Mouse (Mus musculus) limb, embryonic 15.5 days (tissue): ENCODE data around the gene Dad1. TPM values are rescaled to one million over a fixed set of nuclear protein-coding genes. Genes with fewer than 3 reads are reported as not detected.

ENCODE experiments used
- ATAC-seq: fragments of 200-750 bp; cut with Nextera tagmentation; 2 replicates; pipeline ENCODE4 v1.8.0; 2017; ENCODE audit warnings: low read depth, moderate TSS enrichment; ENCODE audit not compliant: insufficient number of reproducible peaks, low FRiP score, low TSS enrichment
- H3K27ac ChIP-seq: fragments of 300-500 bp; sonication (generic); 2 replicates; pipeline ENCODE4 v1.5.1; 2015; ENCODE audit warnings: moderate library complexity, mild to moderate bottlenecking, inconsistent platforms
- H3K27me3 ChIP-seq: fragments of 300-500 bp; sonication (generic); 2 replicates; pipeline ENCODE4 v1.6.1; 2015; ENCODE audit warnings: inconsistent platforms
- H3K36me3 ChIP-seq: fragments of 300-500 bp; sonication (generic); 2 replicates; pipeline ENCODE4 v1.6.1; 2015; ENCODE audit warnings: inconsistent platforms
- H3K4me1 ChIP-seq: fragments of 300-500 bp; sonication (generic); 2 replicates; pipeline ENCODE4 v1.6.1; 2015; ENCODE audit warnings: inconsistent platforms
- H3K4me2 ChIP-seq: fragments of 300-500 bp; sonication (generic); 2 replicates; pipeline ENCODE4 v1.6.1; 2015; ENCODE audit warnings: mild to moderate bottlenecking, inconsistent platforms
- H3K4me3 ChIP-seq: fragments of 300-500 bp; sonication (generic); 2 replicates; pipeline ENCODE4 v1.5.1; 2015; ENCODE audit warnings: mild to moderate bottlenecking, inconsistent platforms
- H3K9ac ChIP-seq: fragments of 300-500 bp; sonication (generic); 2 replicates; pipeline ENCODE4 v1.6.1; 2015; ENCODE audit warnings: inconsistent platforms
- H3K9me3 ChIP-seq: fragments of 300-500 bp; sonication (generic); 2 replicates; pipeline ENCODE4 v1.6.1; 2016; ENCODE audit warnings: inconsistent platforms
- WGBS: fragments of 180-500 bp; shearing (Covaris S2); methylation state at CpG from one replicate; pipeline ENCODE4 v1.1.7; 2015; 5-methylcytosine and 5-hydroxymethylcytosine counted together
- polyA plus RNA-seq: library from polyadenylated mRNA; unstranded; fragments of >200 nt; fragmentation: Nextera tagmentation; extraction: Ambion mirVana; gene quantifications from 2 replicates; pipeline ENCODE4 v1.2.1, GENCODE M21; 2015

Gene Dad1
- 384 and 403 TPM in 2 replicates for polyA plus RNA-seq

- Histone ChIP-seq H3K36me3 (no peaks in the 10 kb centered on the region; the same call in 1 of the 2 replicates), H3K27ac (peak within 1 kb of the TSS; percentile 85), H3K4me2 (peak within 1 kb of the TSS; percentile 68), H3K4me3 (peak within 1 kb of the TSS; percentile 79), H3K4me1 (peaks cover 39% of the 10 kb centered on the region), H3K9me3 (no peaks in the 10 kb centered on the region), H3K9ac (peak within 1 kb of the TSS; percentile 69), H3K27me3 (no peaks in the 10 kb centered on the region)
- ATAC-seq = peak; percentile 100
- under 1% methylated on average over 39 of the region's 39 CpGs for WGBS
These were observed at the start of gene Dad1, which contains the start of gene Abhd4 for GRCm38 (mm10) chr14:54253741-54254291. TSS of gene Dad1 (minus strand) at chr14:54254104. TSS of gene Abhd4 (plus strand) at chr14:54254188.

- ATAC-seq = no peak
These were observed 46.8 kb upstream of the Dad1 start for GRCm38 (mm10) chr14:54300676-54301075.

GRCm38 (mm10) chr14:54300136-54300535 lies 46.2 kb upstream of the Dad1 start:
- Histone ChIP-seq H3K9ac (no peak overlapping the region), H3K4me3 (no peak overlapping the region), H3K4me1 (no peaks in the 10 kb centered on the region), H3K4me2 (no peak overlapping the region), H3K9me3 (no peaks in the 10 kb centered on the region), H3K27ac (no peak overlapping the region), H3K27me3 (no peaks in the 10 kb centered on the region), H3K36me3 (no peaks in the 10 kb centered on the region)
- WGBS = 83% methylated on average over 5 of the region's 5 CpGs
- no peak for ATAC-seq

More at GRCm38 (mm10) chr14:54300676-54301075, 46.8 kb upstream of the Dad1 start:
- H3K4me1 ChIP-seq = no peaks in the 10 kb centered on the region
- H3K4me3 ChIP-seq = no peak overlapping the region
- H3K27ac ChIP-seq = no peak overlapping the region
- H3K36me3 ChIP-seq = no peaks in the 10 kb centered on the region
- H3K9ac ChIP-seq = no peak overlapping the region
- no peak overlapping the region for H3K4me2 ChIP-seq
- H3K9me3 ChIP-seq = no peaks in the 10 kb centered on the region
- no peaks in the 10 kb centered on the region for H3K27me3 ChIP-seq
- WGBS = 88% methylated on average over 3 of the region's 3 CpGs

- no peak for ATAC-seq
- 79% methylated on average over 1 of the region's 1 CpGs for WGBS
- Histone ChIP-seq H3K27ac (no peak within 1 kb of the TSS), H3K9ac (no peak within 1 kb of the TSS), H3K27me3 (no peaks in the 10 kb centered on the region), H3K4me1 (no peaks in the 10 kb centered on the region), H3K4me2 (no peak within 1 kb of the TSS), H3K9me3 (no peaks in the 10 kb centered on the region), H3K4me3 (no peak within 1 kb of the TSS), H3K36me3 (no peaks in the 10 kb centered on the region)
These were observed 30.9 kb upstream of the Dad1 start, which contains the start of gene Olfr49 for GRCm38 (mm10) chr14:54284839-54285238. TSS of gene Olfr49 (minus strand) at chr14:54284939.

- 78% methylated on average over 2 of the region's 2 CpGs for WGBS
- no peaks in the 10 kb centered on the region for H3K4me1 ChIP-seq
- no peak overlapping the region for H3K4me2 ChIP-seq
These were observed 22.5 kb upstream of the Dad1 start for GRCm38 (mm10) chr14:54276446-54276845.

GRCm38 (mm10) chr14:54272696-54273095 lies 18.8 kb upstream of the Dad1 start:
- no peak overlapping the region for H3K9ac ChIP-seq
- peaks cover 18% of the 10 kb centered on the region for H3K36me3 ChIP-seq
- no peak overlapping the region for H3K27ac ChIP-seq
- no peaks in the 10 kb centered on the region for H3K27me3 ChIP-seq
- 92% methylated on average over 3 of the region's 3 CpGs for WGBS
- no peak for ATAC-seq
- no peaks in the 10 kb centered on the region for H3K9me3 ChIP-seq
- H3K4me3 ChIP-seq = no peak overlapping the region
- no peak overlapping the region for H3K4me2 ChIP-seq
- no peaks in the 10 kb centered on the region for H3K4me1 ChIP-seq

More at GRCm38 (mm10) chr14:54276446-54276845, 22.5 kb upstream of the Dad1 start:
- Histone ChIP-seq H3K36me3 (no peaks in the 10 kb centered on the region), H3K27me3 (no peaks in the 10 kb centered on the region), H3K27ac (no peak overlapping the region), H3K4me3 (no peak overlapping the region), H3K9me3 (no peaks in the 10 kb centered on the region), H3K9ac (no peak overlapping the region)
- no peak for ATAC-seq

- no peak for ATAC-seq
- peaks cover 24% of the 10 kb centered on the region for H3K36me3 ChIP-seq
- no peak overlapping the region for H3K4me3 ChIP-seq
- no peak overlapping the region for H3K27ac ChIP-seq
- 82% methylated on average over 3 of the region's 3 CpGs for WGBS
- H3K27me3 ChIP-seq = no peaks in the 10 kb centered on the region
- no peak overlapping the region for H3K4me2 ChIP-seq
- H3K9ac ChIP-seq = no peak overlapping the region
- no peaks in the 10 kb centered on the region for H3K9me3 ChIP-seq
- no peaks in the 10 kb centered on the region for H3K4me1 ChIP-seq
These were observed 18.2 kb upstream of the Dad1 start for GRCm38 (mm10) chr14:54271976-54272606.

- H3K4me2 ChIP-seq = no peak overlapping the region
- H3K4me3 ChIP-seq = no peak overlapping the region
- no peaks in the 10 kb centered on the region for H3K4me1 ChIP-seq
- no peaks in the 10 kb centered on the region for H3K9me3 ChIP-seq
- no peaks in the 10 kb centered on the region for H3K27me3 ChIP-seq
- peaks cover 34% of the 10 kb centered on the region for H3K36me3 ChIP-seq
- H3K9ac ChIP-seq = no peak overlapping the region
- WGBS = 86% methylated on average over 3 of the region's 3 CpGs
- no peak for ATAC-seq
- no peak overlapping the region for H3K27ac ChIP-seq
These were observed 16.5 kb upstream of the Dad1 start for GRCm38 (mm10) chr14:54270413-54270812.

GRCm38 (mm10) chr14:54269566-54269965 lies 15.7 kb upstream of the Dad1 start:
- peaks cover 41% of the 10 kb centered on the region for H3K36me3 ChIP-seq
- H3K4me3 ChIP-seq = no peak overlapping the region
- no peak overlapping the region for H3K9ac ChIP-seq
- WGBS = 85% methylated on average over 3 of the region's 3 CpGs
- no peaks in the 10 kb centered on the region for H3K4me1 ChIP-seq
- H3K27me3 ChIP-seq = no peaks in the 10 kb centered on the region
- no peaks in the 10 kb centered on the region for H3K9me3 ChIP-seq
- no peak for ATAC-seq
- H3K27ac ChIP-seq = no peak overlapping the region
- no peak overlapping the region for H3K4me2 ChIP-seq

- no peak overlapping the region for H3K27ac ChIP-seq
- no peaks in the 10 kb centered on the region for H3K27me3 ChIP-seq
- 94% methylated on average over 10 of the region's 10 CpGs for WGBS
- no peaks in the 10 kb centered on the region for H3K4me1 ChIP-seq
- no peak overlapping the region for H3K4me3 ChIP-seq
- no peaks in the 10 kb centered on the region for H3K9me3 ChIP-seq
- no peak overlapping the region for H3K4me2 ChIP-seq
- ATAC-seq = 0 out of 2 replicates have a peak, but pooled peaks have one; percentile 47
- H3K9ac ChIP-seq = no peak overlapping the region
- peaks cover 53% of the 10 kb centered on the region for H3K36me3 ChIP-seq
These were observed 14.1 kb upstream of the Dad1 start for GRCm38 (mm10) chr14:54267966-54268365.

- WGBS = 80% methylated on average over 6 of the region's 6 CpGs
- no peak for ATAC-seq
- Histone ChIP-seq H3K9me3 (no peaks in the 10 kb centered on the region), H3K4me1 (no peaks in the 10 kb centered on the region), H3K9ac (no peak overlapping the region), H3K4me2 (no peak overlapping the region), H3K4me3 (no peak overlapping the region), H3K27ac (no peak overlapping the region), H3K27me3 (no peaks in the 10 kb centered on the region), H3K36me3 (peaks cover 60% of the 10 kb centered on the region)
These were observed 12.0 kb upstream of the Dad1 start for GRCm38 (mm10) chr14:54265951-54266350.

GRCm38 (mm10) chr14:54265093-54265492 lies 11.2 kb upstream of the Dad1 start:
- no peaks in the 10 kb centered on the region for H3K27me3 ChIP-seq
- no peak overlapping the region for H3K4me3 ChIP-seq
- H3K4me1 ChIP-seq = peaks cover 4% of the 10 kb centered on the region
- H3K9me3 ChIP-seq = no peaks in the 10 kb centered on the region
- H3K4me2 ChIP-seq = no peak overlapping the region
- no peak for ATAC-seq
- H3K27ac ChIP-seq = no peak overlapping the region
- 64% methylated on average over 10 of the region's 10 CpGs for WGBS
- H3K9ac ChIP-seq = no peak overlapping the region
- H3K36me3 ChIP-seq = peaks cover 60% of the 10 kb centered on the region
